Mouse (Mus musculus) thymus, adult 2 months (tissue): ENCODE data around the gene Mrpl43.

Experiments
- CTCF ChIP-seq: fragments of 200-500 bp; IDR thresholded peaks from 2 replicates; pipeline ENCODE4 v1.5.1; 2012; ENCODE audit warnings: mild to moderate bottlenecking, control low read depth, low read length, moderate library complexity, borderline replicate concordance; ENCODE audit not compliant: control insufficient read depth, poor library complexity, insufficient read depth; ENCODE audit errors: extremely low read depth
- POLR2A ChIP-seq: fragments of 200-500 bp; IDR thresholded peaks from 2 replicates; pipeline ENCODE4 v1.6.1; 2012; ENCODE audit warnings: mild to moderate bottlenecking, low read length, control low read depth, moderate library complexity; ENCODE audit not compliant: control insufficient read depth, poor library complexity, insufficient read depth; ENCODE audit errors: extremely low read depth

DNA sequence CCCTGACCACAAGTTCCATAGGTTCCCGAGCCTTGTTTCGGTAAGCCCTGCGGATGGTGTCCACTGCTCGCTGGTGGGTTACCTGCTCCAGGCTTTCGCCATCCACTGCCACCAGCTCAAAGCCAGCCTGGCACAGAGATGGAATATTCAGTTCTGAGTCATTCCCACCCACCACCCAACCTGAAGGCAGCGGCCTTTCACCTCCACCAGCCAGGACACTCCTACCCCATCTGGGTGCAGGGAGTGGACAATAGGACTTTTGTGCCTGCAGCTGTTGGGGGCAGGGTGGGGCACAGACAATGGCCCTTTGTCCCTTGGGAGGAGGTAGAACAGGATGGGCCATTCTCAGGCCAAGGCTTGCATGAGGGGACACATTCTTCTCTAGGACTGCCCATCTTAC is 21.6 kb upstream of the Mrpl43 start:
- TF ChIP-seq CTCF (no peak), POLR2A (no peak)
